Mouse (Mus musculus) T-cell, adult 2 months (primary cell): Measurements from ENCODE around the gene Gm39566.
"Not testable (repeated sequence)": the region's sequence is repeated elsewhere in the genome, so short reads cannot be mapped to it uniquely, and the experiment has no call there.

Experiments used
- DNase-seq: peaks from one replicate; pipeline ENCODE4 v3.0.0; 2022; ENCODE audit warnings: low spot score

Gene Gm39566

DNA sequence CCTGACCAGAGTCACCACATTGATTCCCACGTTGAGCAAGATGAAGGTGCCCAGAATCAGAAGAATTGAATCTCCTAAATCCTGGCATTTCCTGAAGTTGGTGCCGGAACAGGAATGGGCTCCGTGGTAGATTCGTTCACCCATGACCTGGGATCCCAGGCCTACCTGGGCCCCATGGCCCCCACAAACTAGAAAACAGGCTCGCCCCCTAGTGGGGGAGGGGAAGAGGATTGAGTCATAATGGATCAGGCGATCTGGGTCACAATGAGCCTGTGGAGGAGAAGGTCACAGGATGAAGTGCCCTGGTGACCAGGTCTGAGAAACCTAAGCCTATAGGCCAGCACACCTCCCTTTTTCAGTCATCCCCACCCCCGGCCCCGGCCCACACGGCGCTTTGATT is at the start of gene Gm39566:
Gene Gm39566, minus strand, starts transcription at position 144 of the 400 bp plus-strand sequence.
- DNase-seq = no peak

DNA sequence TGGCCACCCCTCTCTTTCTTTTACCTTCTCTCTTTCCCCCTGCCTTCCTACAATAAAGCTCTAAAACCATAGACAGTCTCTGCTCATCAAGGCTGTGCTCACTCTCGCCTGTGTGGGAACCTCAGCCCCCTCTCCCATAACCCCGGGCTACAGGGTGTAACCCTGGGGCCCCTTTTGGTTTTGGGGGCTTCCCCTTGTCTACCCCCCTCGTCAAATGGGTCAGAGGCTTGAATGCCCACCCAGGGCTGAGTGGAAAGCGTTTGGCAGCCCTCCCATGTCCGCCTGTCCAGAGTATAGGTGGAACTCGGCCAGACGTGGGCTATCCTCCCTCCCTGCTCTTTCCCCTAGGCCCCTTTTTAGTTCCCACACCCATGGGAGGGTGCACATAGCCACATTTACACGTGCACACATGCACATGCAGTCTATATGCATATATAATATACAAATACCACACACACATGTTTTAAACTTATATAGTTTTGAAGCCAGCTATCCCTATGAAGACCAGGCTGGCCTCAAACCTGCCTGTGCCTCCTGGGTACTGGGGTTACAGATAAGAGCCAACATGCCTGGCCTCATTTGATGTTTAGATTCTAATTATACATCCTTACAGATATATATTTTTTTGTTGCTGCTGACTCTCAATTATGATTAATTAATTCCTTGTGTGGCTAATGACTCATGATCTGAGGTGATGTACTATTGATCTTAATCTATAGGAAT is 49.2 kb upstream of the Gm39566 start:
- DNase-seq = no peak

DNA sequence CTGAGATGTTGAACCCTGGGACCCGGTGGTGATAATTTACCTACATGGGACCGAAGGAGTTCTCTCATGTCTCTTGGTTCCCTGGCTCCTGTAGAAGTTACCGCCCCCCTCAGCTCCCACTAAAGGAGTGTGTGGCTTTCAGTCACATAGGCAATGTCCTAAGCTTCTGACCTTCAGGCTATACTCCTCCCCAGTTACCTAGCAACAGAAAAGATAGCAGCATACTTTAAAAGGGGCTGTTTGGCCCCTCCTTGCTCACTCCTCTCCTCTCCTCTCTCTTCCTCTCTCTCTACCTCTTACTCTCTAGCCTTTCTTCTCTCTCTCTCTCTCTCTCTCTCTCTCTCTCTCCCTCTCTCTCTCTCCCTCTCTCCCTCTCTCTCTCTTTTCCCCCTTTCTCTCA is 48.6 kb upstream of the Gm39566 start:
- not testable (repeated sequence) for DNase-seq

DNA sequence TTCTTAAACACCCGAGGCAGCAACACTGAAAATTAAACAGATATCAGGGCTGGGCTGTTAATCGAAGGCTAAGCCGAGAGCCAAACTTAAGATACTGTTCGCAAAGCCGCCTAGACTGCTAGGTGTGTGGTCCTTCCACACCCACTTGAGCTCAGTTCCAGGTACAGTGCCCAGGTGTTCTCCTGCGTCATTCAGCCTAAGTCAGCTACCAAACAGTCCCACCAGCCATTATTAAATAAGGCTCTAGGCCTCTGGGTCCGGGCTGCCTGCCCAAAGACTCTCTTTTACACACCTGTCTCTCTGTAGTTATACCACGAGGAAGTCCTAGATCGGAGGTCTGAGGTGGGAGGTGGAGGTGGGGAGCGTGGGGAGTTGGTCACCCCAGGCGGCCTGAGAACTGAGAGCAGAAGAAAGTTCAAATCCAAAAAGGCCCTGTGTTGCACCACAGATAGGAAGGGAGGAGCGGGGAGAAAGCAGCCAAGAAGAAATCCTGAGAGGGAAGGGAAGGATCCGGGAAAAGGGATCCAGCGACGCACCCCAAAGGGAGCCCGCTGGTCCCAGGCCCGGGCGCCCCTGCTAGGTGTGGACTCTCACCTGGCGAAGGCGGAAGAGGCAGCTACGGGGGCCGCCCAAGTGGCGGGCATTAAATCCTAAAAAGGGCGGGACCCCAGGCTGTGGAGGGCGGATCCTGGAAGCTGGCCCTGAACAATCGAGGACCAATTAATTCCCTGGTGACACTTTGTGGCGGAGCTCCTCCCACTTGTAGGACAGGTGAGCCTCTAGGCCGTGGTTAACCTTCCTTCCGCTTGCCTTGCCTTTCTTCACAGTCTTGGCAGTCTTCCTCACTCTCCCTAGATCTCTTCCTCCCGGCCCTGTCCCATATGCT is 43.3 kb upstream of the Gm39566 start, which contains the start of gene Tnk1:
Gene Tnk1, minus strand, starts transcription at position 618 of the 886 bp plus-strand sequence.
- no peak for DNase-seq

DNA sequence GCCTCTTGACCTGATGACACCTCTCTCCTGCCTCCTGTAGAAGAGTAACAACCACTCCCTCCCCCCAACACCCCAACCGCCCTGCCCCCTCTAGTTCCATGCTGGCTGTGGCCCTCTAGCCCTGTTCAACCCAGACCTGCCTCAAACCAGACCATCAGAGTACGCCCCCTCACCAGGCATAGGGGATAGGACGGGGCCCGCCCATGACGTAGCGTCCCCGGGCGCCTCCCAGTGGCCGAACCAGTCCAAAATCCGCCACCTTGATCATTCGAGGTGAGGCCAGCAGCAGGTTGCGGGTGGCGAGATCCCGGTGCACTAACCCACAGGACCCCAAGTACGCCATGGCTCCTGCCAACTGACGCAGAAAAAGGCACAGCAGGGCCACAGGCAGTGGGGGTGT is 40.2 kb upstream of the Gm39566 start:
- DNase-seq = peak; percentile 42

DNA sequence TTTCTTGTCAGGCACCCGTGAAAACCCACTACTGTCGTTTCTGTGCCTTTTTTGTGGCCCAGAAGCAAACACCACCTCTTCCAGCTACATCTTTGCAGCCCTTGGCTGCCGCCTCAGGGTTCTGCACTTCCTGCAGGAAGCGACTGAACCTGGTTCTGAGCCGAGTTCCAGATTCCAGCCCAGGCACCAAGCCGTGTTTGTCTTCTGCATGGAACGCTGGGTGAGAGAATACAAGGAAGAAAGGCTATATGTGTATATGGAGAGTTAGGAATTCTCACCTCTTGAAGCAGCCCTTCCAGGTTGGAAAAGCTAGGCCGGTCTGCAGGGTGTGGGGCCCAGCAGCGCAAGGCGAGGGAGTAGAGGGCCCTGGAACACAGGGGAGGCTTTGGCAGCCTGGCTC is 39.6 kb upstream of the Gm39566 start:
- no peak for DNase-seq

DNA sequence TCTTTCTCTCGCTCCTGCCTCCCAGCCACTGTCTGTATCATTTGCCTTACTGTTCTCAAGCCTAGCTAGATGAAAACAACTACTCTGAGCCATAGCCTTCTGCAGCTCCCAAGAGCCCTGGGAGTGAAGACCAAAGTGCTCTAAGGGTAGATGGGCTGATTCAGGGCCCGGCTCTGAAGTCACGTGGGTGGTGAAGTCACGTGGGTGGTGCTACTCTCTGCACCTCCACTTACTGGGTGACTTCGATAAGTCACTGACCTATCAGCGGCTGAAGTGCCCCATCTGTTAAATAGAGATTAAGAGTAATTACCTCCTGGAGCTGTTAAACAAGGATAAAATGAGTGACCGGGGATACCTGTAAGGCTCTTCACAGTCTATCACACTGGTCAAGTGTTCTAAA is 38.9 kb upstream of the Gm39566 start:
- DNase-seq = no peak

DNA sequence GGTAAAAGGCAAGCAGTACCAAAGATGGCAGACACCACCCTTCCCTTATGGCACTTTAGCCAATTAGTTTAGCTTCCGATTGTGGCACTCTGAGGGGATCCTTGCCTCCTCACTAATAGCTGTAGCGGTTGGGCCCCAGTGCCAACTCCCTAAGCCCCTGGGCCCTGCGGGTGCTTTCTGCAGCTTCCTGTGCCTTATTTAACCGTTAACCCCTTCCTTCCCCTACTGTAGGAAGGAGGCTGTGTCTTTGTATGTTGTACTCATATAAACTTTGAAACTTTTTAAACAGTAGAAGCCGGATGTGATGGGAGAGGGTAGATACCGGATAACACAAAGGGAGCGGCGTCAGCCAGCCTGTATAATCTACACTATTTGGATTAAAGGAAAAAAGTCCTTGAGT is 35.7 kb upstream of the Gm39566 start:
- no peak for DNase-seq

DNA sequence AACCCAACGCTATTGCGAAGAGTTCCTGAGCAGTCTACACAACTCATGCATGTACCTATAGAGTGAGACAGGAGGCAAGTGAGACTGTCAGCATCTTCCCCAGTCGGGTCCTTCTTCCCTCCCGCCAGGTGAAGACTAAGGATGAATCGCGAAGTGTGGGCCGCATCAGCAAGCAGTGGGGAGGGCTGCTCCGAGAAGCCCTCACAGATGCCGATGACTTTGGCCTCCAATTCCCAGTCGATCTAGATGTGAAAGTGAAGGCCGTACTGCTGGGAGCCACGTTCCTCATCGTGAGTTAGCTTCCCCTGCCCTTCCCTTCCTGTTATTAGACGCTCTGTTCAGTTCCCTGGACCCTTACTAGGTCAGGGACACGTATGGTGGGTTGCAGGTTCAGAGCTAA is 34.8 kb upstream of the Gm39566 start:
- no peak for DNase-seq

DNA sequence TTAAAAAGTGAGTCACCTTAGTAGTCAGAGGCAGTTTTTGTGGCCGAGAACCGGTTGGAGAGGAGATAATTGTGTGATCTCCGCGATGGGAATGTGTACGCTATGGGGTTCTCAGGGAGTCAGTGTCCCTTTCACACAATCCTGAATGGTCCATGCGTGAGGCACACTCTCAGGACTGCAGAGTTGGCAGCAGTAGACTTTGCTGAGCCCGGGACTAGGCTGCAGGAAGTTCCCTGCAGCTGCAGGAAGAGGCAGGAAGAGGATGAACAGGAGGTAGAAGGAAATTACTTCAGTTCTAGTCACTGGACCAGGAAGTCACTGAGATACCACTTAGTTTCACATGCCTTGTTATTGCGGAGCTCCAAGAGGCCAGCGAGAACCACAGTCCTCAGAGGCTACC is 34.0 kb upstream of the Gm39566 start:
- DNase-seq = no peak

DNA sequence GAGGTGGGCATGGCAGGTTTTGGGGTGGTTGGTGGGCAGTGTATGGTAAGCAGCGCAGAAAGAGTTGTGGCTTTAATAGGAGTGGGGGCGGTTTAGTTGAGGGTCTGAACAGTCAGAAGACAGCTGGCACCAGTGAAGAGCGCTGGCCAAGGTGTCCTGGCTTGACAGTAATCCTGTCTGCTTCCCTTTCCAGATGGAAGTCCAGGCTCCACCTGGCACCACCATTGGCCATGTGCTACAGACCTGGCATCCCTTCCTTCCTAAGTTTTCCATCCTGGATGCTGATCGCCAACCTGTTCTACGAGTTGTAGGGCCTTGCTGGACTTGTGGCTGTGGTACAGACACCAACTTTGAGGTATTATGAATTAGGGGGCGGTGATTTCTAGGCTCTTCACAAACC is 32.9 kb upstream of the Gm39566 start:
- no peak for DNase-seq

DNA sequence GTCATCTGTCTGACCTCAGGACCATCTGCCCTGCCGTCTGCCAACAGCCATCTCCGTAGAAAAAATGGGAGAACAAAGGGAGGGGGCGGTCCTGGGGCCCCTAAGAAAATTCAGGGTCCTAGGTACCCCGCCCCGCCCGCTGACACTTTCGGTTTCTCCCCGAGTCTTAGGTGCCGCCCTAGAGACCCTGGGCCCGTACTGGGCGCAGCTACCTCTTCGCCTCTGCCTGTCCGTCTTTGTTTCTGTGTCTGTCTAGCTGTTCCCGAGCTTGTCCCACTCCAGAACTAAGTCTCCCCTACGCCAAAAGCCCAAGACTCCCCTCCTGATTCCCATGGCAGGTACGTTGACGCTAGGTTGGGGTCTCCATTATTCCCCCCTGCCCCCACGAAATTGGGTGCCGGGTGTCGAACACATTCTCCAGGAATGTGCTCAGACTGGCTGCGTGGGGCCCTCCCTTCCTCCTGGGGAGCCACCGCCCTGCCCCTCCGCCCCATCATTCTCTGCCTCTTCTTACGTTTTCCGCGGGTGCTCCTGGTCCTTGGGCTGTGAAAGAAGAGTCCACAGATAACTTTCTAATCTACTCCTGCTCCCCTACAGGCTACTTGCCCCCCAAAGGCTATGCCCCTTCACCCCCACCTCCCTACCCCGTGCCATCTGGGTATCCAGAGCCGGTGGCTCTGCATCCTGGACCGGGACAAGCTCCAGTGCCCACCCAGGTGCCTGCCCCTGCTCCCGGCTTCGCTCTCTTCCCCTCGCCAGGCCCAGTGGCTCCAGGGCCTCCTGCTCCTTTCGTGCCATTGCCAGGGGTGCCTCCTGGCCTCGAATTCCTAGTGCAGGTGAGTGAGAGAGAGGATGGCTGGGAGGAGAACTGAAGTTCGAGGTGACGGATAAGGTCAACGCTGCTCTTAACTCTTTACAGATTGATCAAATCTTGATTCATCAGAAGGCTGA is 31.9 kb upstream of the Gm39566 start:
- DNase-seq = no peak

DNA sequence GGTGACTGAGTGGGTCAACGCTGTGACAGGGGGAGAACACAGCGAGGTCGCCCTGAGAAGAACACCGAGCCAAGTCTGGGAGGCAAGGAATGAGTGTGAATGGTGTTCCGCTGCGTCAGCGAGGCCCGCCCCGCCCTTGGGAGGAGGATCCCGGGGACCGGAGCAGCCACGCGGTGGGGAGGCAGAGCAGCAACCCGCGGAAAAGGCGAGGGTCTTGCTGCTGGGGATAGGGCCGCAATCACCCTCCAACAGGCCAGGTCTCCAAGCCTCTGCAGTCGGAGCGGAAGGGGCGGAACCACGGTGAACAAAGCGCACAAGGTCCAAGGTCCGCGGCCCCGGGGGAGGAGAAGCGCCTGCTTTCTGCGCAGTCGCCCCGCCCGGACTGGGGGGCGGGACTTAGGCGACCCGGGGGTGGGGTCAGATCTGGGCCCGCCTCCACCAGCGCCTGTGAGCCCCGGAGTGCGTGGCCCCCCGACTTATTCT is 31.1 kb upstream of the Gm39566 start, which contains the start of gene Plscr3:
Gene Plscr3, plus strand, starts transcription at position 179 of the 483 bp plus-strand sequence.
- peak; percentile 80 for DNase-seq

DNA sequence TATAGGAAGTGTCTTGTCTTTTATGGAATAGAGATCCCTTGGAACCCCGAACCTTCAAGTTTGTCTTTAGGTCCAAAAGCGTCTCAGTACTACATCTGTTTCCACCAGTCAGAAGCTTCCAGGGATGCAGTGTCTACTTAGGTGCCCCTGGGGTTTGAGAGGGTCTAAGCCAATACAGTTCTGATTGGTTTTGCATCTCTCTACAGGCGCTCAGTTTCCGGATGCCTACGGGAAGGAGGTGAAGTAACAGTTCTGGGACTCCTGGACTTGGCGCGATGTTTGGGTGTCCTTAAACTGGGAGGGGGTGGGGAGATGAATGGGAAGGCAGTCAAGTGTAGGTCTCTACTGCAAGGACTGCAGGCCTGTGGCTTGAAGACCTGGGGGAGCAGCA is 23.6 kb upstream of the Gm39566 start:
- no peak for DNase-seq

DNA sequence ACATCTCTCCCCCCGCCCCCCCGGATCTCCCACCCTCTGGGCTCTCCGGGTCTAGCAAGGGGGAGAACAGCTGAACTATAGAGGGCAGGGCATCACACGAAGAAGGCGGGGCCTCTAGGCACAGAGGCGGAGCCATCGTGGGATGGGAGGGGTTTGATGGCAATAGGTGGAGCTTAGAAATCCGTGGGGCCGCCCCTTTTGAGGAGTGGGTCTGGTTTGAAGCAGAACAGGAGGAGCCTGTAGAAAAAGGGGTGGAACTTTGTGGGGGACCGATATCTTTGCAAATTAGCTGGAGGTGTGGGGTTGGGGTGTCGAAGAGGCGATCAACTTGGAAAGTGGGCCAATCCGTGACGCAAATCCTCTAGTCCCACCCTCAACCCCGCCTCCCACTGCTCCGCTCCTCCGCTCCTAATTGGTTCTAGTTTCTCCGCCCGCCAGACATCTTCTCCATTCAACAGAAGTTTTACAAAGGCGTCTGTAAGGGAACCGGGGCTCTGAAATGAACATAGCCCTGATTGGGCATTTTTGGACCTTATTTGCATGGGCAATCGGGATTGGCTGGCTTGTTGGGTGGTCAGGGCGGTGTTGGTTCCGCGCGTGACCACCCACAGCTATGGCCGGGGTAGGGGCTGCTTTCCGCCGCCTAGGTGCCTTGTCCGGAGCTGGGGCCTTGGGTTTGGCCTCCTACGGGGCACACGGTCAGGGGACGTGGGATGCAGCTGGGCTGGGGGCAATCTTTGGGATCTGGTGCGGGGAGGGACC is 23.0 kb upstream of the Gm39566 start, which contains the start of gene Tmem256:
Gene Tmem256, plus strand, starts transcription at position 563 of the 762 bp plus-strand sequence.
- DNase-seq = peak; percentile 91

DNA sequence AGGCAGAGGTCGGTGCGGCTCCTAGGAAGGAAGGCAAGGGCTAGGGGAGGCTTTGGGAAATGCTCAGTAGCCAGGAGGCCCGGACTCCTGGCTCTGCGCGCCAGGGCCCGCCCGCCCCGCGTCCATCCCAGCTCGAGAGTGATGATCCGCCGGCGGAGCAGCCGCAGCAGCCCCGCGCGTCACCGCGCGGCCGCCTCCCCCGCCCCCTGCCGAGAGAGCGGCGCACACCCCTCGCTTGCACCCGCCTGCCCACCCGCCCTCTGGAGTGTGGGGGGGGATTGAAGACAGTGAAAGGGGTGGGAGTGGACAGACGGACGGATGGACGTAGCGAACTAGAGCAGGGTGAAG is 22.5 kb upstream of the Gm39566 start, which contains the start of gene Nlgn2:
Gene Nlgn2, minus strand, starts transcription at position 181 of the 348 bp plus-strand sequence.
- no peak for DNase-seq

DNA sequence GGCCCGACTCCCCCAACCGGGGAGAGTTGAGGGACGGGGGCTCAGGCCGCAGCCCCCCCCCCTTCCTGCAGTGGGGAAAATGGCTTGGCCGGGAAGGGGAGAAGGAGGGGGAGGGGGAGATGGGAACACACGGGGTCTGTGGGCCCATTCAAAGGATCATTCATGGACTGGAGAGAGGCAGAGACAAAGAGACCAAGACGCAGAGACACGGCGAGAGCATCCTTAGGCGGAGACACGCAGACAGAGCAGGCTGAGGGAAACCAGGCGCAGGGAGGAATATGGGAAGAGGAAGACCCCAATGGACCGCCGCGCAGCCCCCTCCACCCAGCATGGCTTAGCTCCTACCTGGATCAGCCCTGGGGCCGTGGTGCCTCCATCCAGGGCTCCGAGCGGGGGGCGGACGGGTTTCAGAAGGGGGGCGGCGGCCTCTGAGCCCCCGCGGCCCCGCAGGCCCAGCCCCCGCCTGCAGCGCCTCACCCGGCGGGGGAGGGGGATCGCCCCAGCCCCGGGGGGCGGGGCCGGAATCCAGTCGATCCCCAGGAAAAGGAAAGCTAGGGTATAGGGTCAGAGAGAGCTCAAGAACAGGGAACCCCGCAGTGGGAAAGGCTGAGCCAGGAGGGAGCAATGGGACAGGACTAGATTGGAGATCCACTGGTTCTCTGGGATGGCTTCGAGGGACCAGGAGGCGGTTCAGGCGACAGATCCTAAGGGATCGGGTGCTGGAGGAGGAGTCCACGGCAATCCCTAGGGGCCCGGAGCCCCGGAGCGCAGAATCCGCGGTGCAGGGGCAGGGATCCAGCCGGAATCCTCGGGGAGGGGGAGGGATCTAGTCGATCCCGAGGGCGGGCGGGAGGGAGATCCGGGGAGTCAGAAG is 21.8 kb upstream of the Gm39566 start:
- DNase-seq = no peak

DNA sequence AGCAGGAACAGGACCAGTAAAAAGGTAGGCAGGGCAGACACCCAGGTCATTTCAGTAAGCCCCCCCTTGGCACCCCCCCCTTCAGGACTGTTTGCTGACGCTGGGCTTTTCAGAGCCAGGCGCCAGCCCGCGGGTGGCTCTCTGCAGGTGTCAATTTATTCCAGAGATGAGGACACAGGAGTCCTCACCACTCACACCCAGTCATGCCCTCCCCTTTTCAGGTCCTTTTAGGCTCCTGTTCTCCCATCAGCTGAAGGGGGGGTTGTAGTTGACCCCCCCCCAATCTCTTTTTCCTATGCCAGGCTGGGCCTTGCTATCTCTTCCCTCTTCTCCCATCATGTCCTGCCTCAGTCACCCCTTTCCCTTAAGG is 20.9 kb upstream of the Gm39566 start:
- no peak for DNase-seq

DNA sequence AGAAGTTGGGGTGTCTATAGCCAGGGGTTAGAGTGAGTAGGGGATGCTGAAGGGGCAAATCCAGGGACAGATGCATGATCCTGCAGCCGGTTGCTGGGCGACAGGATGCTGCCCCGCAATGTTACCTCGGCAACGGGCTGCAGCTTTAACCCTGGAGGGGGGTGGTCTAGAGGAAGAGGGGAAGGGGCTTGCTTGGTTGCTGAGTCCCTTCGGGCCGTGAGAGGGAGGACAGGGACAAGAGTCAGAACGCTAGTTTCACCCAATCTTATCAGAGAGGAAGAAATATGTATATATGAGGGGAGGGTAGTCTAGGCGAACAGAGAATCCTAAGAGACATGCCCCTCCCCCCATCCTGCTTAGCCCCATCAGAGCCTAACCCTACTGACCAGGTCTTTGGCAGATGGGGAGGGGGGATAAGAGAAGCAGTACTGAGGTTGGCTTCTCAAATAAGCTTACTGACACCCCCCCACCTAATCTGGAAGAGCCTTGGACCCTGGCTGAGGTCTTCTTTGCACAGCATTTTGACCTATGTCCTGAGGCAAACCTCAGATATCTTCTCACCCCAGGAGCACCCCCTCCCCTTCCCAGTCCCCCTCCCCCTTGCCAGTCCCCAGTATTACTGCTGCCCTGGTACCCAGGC is 20.3 kb upstream of the Gm39566 start:
- no peak for DNase-seq
